Mouse (Mus musculus) erythroblast, embryonic 14.5 days (primary cell): ENCODE results near the gene Lmtk3.

ENCODE experiments used
- GATA1 ChIP-seq: IDR thresholded peaks from 2 replicates; pipeline ENCODE4 v1.6.1; 2012; ENCODE audit warnings: low read length, inconsistent platforms, mixed read lengths
- TAL1 ChIP-seq: IDR thresholded peaks from 3 replicates; pipeline ENCODE4 v1.6.1; 2012; ENCODE audit warnings: low read length, inconsistent platforms, mixed read lengths

DNA sequence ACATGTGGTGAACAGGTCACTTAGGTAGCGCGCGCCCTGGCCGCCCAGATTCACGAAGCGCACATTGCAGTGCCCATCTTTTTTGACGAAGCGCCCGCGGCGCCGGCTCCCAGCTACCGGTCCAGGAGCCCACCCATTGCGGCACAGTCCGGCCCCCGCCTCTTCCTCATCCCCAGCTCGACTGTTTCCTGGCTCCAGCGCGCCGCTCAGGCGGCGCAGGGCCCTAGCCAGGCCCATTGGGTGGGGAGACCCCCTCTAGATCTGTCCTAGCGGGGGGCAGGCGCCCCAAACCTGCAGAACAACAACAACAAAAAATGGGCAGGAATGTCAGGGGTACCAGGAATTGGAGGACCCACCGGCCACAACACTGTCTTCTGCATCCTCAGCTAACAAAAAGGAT is 36.3 kb downstream of the Lmtk3 start:
- TF ChIP-seq GATA1 = no peak
- TF ChIP-seq TAL1 = no peak
